Mouse (Mus musculus): ENCODE data around the gene Itgb7. TPM values are rescaled to one million over a fixed set of nuclear protein-coding genes. Genes with fewer than 3 reads are reported as not detected.

Itgb7 gene
- polyA plus RNA-seq, 1 experiment from 2014 or later, result 4.3 TPM

DNA sequence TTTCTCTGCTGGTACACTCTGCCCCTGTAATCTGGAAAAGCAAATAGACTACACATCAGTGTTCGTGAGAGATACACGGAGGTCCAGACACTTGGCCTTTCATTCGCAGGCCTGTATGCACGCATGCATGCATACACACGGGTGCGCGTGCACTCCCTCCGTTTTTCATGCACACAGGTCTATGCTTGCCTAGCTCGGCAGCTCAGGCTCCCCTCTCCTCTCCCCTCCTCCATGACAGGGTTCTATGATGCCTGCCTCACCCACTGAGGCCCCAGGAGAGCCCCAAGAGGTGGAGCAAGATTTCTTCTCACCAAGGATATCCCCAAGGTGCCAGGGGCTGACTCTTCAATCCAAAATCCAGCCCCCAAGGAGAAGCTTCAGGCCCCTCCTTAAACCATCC lies 18.2 kb upstream of the Itgb7 start:
- Histone ChIP-seq H3K4me1 (ENCODE audit: insufficient read depth, low read depth, low read length) (peaks cover 14% of the 10 kb centered on the region; the same call in 1 of the 2 replicates), H3K27me3 (replicated peaks; ENCODE audit: insufficient read depth, low read length) (no peaks in the 10 kb centered on the region), H3K27ac (ENCODE audit: low read length) (peak overlapping the region; percentile 99), H3K9ac (replicated peaks; ENCODE audit: low read depth) (no peak overlapping the region), H3K9me3 (ENCODE audit: low read length) (no peaks in the 10 kb centered on the region), H3K4me3 (ENCODE audit: low read depth, low read length) (no peak overlapping the region), H3K36me3 (ENCODE audit: insufficient read depth, low read length) (peaks cover 6% of the 10 kb centered on the region; the same call in 1 of the 2 replicates), H3K4me2 (replicated peaks; ENCODE audit: low read depth, low read length) (peak overlapping the region; percentile 72)
- no peak for ATAC-seq
- 46% methylated on average over 9 of the region's 9 CpGs for WGBS
- DNase-seq (ENCODE audit: low spot score), result no peak
- TF ChIP-seq CTCF (IDR thresholded peaks at IDR 0.05), result no peak
- TF ChIP-seq EP300 (IDR thresholded peaks at IDR 0.05), result no peak

DNA sequence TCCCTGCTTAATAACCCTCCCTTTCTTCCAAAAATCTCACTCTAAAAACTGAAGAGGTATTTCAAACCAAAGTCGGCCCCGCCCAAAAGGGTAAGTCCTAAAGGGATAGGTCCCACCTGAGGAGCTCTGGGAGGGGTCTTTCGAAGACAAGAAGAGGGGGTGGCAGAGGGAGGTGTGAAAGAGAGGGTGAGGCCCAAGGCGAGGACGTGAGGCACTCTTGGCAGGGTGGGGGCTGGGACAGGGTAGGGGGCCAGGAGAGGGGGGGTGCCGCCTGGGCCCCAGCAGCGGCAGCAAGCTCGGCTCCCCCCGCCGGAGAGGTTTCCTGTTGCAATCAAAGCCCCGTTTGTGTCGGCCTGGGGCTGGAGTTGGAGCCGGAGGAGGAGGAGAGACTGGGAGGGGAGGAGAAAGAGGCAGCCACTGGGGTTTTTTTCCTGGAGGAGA lies 17.5 kb upstream of the Itgb7 start:
- H3K9ac ChIP-seq (replicated peaks; ENCODE audit: low read depth), result 0 out of 2 replicates have a peak overlapping the region, but pooled peaks have one; percentile 26
- peaks cover 16% of the 10 kb centered on the region; the same call in 1 of the 2 replicates for H3K4me1 ChIP-seq (ENCODE audit: insufficient read depth, low read depth, low read length)
- no peaks in the 10 kb centered on the region for H3K27me3 ChIP-seq (replicated peaks; ENCODE audit: insufficient read depth, low read length)

DNA sequence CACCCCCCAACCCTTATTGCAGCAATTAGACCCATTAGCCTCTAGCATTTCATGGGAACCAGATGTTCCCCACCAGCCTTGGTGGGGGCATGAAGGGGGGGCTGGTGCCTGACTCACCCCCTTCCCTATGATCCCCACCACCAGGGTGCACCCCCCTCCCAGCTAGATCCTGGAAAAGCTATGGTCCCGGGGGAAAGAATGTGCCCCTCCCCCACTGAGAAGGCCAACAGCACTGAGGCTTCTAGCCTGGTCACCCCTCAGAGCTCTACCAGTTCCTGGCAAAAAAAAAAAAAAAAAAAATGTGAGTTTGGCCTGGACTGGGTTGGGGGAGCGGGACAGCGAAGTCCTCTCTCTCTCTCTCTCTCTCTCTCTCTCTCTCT lies 17.1 kb upstream of the Itgb7 start:
- DNase-seq (ENCODE audit: low spot score), result peak; percentile 64
- Histone ChIP-seq H3K9ac (replicated peaks; ENCODE audit: low read depth) (no peak overlapping the region), H3K4me2 (replicated peaks; ENCODE audit: low read depth, low read length) (peak overlapping the region; percentile 72), H3K4me3 (ENCODE audit: low read depth, low read length) (no peak overlapping the region), H3K4me1 (ENCODE audit: insufficient read depth, low read depth, low read length) (peaks cover 18% of the 10 kb centered on the region; the same call in 1 of the 2 replicates), H3K27me3 (replicated peaks; ENCODE audit: insufficient read depth, low read length) (no peaks in the 10 kb centered on the region), H3K27ac (ENCODE audit: low read length) (peak overlapping the region; percentile 99), H3K36me3 (ENCODE audit: insufficient read depth, low read length) (peaks cover 6% of the 10 kb centered on the region; the same call in 1 of the 2 replicates), H3K9me3 (ENCODE audit: low read length) (no peaks in the 10 kb centered on the region)
- ATAC-seq, result no peak
- WGBS, result 0% methylated on average over 2 of the region's 3 CpGs
- TF ChIP-seq CTCF (IDR thresholded peaks at IDR 0.05), result 0 out of 2 replicates have a peak, but pooled peaks have one; percentile 15
- TF ChIP-seq EP300 (IDR thresholded peaks at IDR 0.05), result no peak

More for the DNA sequence above, 17.5 kb upstream of the Itgb7 start:
- H3K4me3 ChIP-seq (ENCODE audit: low read depth, low read length), result peak overlapping the region; percentile 25
- no peak for TF ChIP-seq CTCF (IDR thresholded peaks at IDR 0.05)
- TF ChIP-seq EP300 (IDR thresholded peaks at IDR 0.05), result no peak
- H3K36me3 ChIP-seq (ENCODE audit: insufficient read depth, low read length), result peaks cover 6% of the 10 kb centered on the region; the same call in 1 of the 2 replicates
- DNase-seq (ENCODE audit: low spot score), result peak; percentile 76
- peak overlapping the region; percentile 99 for H3K27ac ChIP-seq (ENCODE audit: low read length)
- H3K9me3 ChIP-seq (ENCODE audit: low read length), result no peaks in the 10 kb centered on the region
- peak overlapping the region; percentile 72 for H3K4me2 ChIP-seq (replicated peaks; ENCODE audit: low read depth, low read length)
- whole genome bisulfite sequencing, result 2% methylated on average over 10 of the region's 13 CpGs
- no peak for ATAC-seq

DNA sequence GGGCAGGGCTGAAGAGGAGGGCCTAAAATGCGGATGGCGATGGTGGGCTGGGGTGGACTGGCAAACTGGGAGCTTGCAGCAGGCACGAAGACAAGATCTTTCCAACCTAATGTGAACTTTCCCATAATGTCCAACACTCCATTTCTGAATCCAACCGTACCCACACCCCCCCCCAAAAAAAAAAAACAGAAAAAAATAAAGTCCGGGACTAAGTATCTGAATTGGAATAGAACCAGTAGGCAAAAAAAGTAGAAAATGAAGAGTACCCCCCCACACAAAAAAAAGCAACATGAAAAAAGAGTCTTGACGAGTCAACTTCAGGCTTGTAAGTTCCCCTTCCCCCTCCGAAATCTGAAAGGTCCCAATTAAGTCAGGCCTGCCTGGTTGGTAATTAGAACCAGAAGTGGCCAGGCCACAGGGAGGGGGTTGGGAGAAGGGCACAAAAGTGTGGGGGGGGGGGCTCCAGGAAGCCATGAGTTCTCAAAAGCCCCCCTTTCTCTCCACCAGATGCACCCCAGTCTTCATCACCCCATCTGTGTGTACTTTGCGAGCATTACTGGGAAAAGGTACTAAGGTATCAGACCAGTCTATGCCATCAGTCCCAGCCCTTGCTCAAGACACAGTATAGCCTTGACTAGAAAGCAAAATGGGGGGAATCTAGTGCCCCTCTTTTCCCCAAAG lies 16.5 kb upstream of the Itgb7 start:
- peak overlapping the region; percentile 63 for H3K9ac ChIP-seq (replicated peaks; ENCODE audit: low read depth)
- H3K4me1 ChIP-seq (ENCODE audit: insufficient read depth, low read depth, low read length), result peaks cover 22% of the 10 kb centered on the region
- peak overlapping the region; percentile 99 for H3K27ac ChIP-seq (ENCODE audit: low read length)
- ATAC-seq (no peak), DNase-seq (ENCODE audit: low spot score) (peak; percentile 44)
- H3K4me3 ChIP-seq (ENCODE audit: low read depth, low read length), result peak overlapping the region; percentile 67
- H3K4me2 ChIP-seq (replicated peaks; ENCODE audit: low read depth, low read length), result peak overlapping the region; percentile 72
- peaks cover 6% of the 10 kb centered on the region; the same call in 1 of the 2 replicates for H3K36me3 ChIP-seq (ENCODE audit: insufficient read depth, low read length)
- 11% methylated on average over 8 of the region's 8 CpGs for WGBS
- no peaks in the 10 kb centered on the region for H3K27me3 ChIP-seq (replicated peaks; ENCODE audit: insufficient read depth, low read length)
- TF ChIP-seq CTCF (IDR thresholded peaks at IDR 0.05) (no peak), EP300 (IDR thresholded peaks at IDR 0.05) (no peak)
- H3K9me3 ChIP-seq (ENCODE audit: low read length), result no peaks in the 10 kb centered on the region

DNA sequence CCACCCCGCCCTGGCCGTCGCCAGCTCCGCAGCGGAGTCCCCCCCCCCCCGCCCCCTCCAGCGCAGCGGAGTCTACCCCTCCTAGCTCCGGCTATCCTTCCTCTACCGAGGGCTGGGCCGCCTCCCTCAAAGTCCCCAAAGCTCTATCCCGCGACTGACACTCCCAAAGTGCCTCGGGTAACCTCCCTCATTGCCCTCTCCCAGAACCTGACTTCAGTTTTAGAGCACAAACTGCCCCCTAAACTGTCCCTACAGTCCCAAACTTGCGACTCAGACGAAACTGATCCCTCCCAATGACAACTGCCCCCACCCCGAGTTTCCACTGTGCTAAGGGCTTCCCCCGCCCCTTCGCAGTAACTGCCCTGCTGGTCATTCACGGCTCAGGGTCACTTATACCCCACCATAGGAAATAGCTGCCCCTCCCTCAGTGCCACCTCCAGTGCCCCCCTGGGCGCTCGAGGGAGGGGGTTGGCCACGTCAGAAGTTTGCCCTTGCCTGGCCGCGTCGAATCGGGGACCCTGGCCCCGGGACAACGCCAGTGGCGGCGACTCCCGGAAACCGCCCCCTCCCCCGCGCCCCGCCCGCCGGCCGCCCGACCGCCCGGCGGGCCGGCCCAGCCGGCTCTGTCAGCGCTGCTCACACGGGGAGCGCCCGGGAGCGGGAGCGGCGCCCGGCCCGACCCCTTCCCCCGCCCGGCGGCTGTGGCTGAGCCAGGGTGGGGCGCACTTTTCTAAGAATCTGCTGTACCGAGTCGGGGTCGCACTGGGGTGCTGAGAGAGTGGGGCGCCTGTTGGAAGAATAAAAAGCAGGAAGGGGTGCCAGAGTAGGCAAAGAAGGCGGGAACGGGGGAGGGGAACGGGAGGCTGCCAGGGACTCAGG lies 15.7 kb upstream of the Itgb7 start:
- WGBS, result under 1% methylated on average over 47 of the region's 65 CpGs
- Histone ChIP-seq H3K4me1 (ENCODE audit: insufficient read depth, low read depth, low read length) (peaks cover 30% of the 10 kb centered on the region), H3K9ac (replicated peaks; ENCODE audit: low read depth) (peak overlapping the region; percentile 63), H3K4me2 (replicated peaks; ENCODE audit: low read depth, low read length) (peak overlapping the region; percentile 72), H3K36me3 (ENCODE audit: insufficient read depth, low read length) (peaks cover 6% of the 10 kb centered on the region; the same call in 1 of the 2 replicates), H3K9me3 (ENCODE audit: low read length) (no peaks in the 10 kb centered on the region), H3K4me3 (ENCODE audit: low read depth, low read length) (peak overlapping the region; percentile 67), H3K27ac (ENCODE audit: low read length) (peak overlapping the region; percentile 99), H3K27me3 (replicated peaks; ENCODE audit: insufficient read depth, low read length) (no peaks in the 10 kb centered on the region)
- DNase-seq (ENCODE audit: low spot score), result peak; percentile 91
- ATAC-seq, result peak; percentile 54
- TF ChIP-seq EP300 (IDR thresholded peaks at IDR 0.05), result no peak
- TF ChIP-seq CTCF (IDR thresholded peaks at IDR 0.05), result peak; percentile 9

DNA sequence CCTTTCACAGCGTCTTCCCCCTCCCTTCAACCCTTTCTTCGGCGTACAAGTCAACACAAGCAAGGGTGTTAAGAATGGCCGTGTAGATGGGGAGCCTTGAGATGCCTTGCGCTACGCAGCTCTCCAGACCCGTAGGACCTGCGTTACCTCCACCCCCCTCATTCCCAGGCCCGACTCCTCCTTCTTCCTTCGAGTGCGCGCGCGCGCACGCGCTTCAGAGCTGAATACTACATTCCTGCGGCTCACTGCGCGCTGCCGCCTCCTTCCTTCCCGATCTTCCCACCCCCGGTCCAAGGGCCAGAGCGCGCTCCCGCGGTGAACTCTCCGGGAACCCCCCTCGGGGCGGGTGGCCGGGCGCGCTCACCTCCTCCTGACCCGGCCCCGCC lies 15.1 kb upstream of the Itgb7 start:
- ATAC-seq, result peak; percentile 78
- TF ChIP-seq EP300 (IDR thresholded peaks at IDR 0.05) (no peak), CTCF (IDR thresholded peaks at IDR 0.05) (no peak)
- Histone ChIP-seq H3K4me3 (ENCODE audit: low read depth, low read length) (peak overlapping the region; percentile 67), H3K4me2 (replicated peaks; ENCODE audit: low read depth, low read length) (peak overlapping the region; percentile 72), H3K36me3 (ENCODE audit: insufficient read depth, low read length) (peaks cover 6% of the 10 kb centered on the region; the same call in 1 of the 2 replicates), H3K9ac (replicated peaks; ENCODE audit: low read depth) (no peak overlapping the region), H3K27me3 (replicated peaks; ENCODE audit: insufficient read depth, low read length) (no peaks in the 10 kb centered on the region), H3K9me3 (ENCODE audit: low read length) (no peaks in the 10 kb centered on the region), H3K4me1 (ENCODE audit: insufficient read depth, low read depth, low read length) (peaks cover 34% of the 10 kb centered on the region), H3K27ac (ENCODE audit: low read length) (peak overlapping the region; percentile 99)
- under 1% methylated on average over 27 of the region's 35 CpGs for WGBS
- peak; percentile 99 for DNase-seq (ENCODE audit: low spot score)
